Mouse (Mus musculus) testis, adult 10 weeks (tissue): ENCODE results near the gene Prl2c2. TPM values are rescaled to one million over a fixed set of nuclear protein-coding genes. Genes with fewer than 3 reads are reported as not detected.

Experiments
- polyA plus RNA-seq: library from polyadenylated mRNA; stranded (reverse); fragments of 350-450 nt; fragmentation: Illumina TruSeq; extraction: RNeasy Lipid Tissue Mini Kit (QIAGEN cat#74804); gene quantifications from one replicate; pipeline ENCODE4 v1.2.3, GENCODE M21; 2014; ENCODE audit warnings: low read depth, low replicate concordance

Gene Prl2c2
- polyA plus RNA-seq, result not detected

GRCm38 (mm10) chr13:13005283-13005682 lies at the start of gene Prl2c2:
Prl2c2 (minus strand) TSS chr13:13005383.

Other genes with a start within 250 kb of the Prl2c2 start
- gene Prl2c3, start 205.3 kb downstream of the Prl2c2 start, polyA plus RNA-seq, result 0.95 TPM
- not detected for gene Prl2c5, start 177.3 kb upstream of the Prl2c2 start, polyA plus RNA-seq